ENCODE assay signal across 10 mouse cellular contexts in genomic region chr7:143458963-143459331, GRCm38 (mm10). TPM values are rescaled to one million over a fixed set of nuclear protein-coding genes. Genes with fewer than 3 reads are reported as not detected.
DNase-seq lines count a peak whose midpoint lies in the region; ATAC-seq and TF ChIP-seq lines count a peak whose summit lies in the region.
"Had no signal": no experiment of that assay in that cellular context is flagged by ENCODE, and none has a peak within 500 bp of the region (broad histone marks: within the 10 kb centered on the region; RNA-seq: fewer than 3 reads in every experiment).

No protein-coding gene starts in this region.

- intact Hi-C loops in gastrocnemius, postnatal 14 days (cut with DNase I; ENCODE audit: low total_unique reads) = no loop called here

- H3K9ac ChIP-seq in liver, adult 2 months (ENCODE audit: low read depth, low read length) = peak overlapping the region; percentile 18; the same call in 1 of the 2 replicates
- peak overlapping the region; percentile 67 for H3K9ac ChIP-seq in intestine, embryonic 15.5 days
- peak overlapping the region; percentile 86 for H3K9ac ChIP-seq in neural tube, embryonic 12.5 days

- TF ChIP-seq POLR2A in liver, adult 2 months (IDR thresholded peaks at IDR 0.05; ENCODE audit: extremely low read depth, insufficient read depth, low read length) = no peak

- peaks cover 18% of the 10 kb centered on the region for H3K27me3 ChIP-seq in liver, adult 2 months (ENCODE audit: control insufficient read depth, insufficient read depth, low read length)
- H3K27me3 ChIP-seq in forebrain, embryonic 10.5 days (ENCODE audit: poor library complexity, severe bottlenecking) = peaks cover 81% of the 10 kb centered on the region
- H3K27me3 ChIP-seq in intestine, embryonic 15.5 days (replicated peaks) = no peaks in the 10 kb centered on the region
- H3K27me3 ChIP-seq in neural tube, embryonic 12.5 days (replicated peaks) = 0 out of 2 replicates have a peak, but pooled peaks cover 5% of the 10 kb centered on the region
- H3K27me3 ChIP-seq: Patski had no signal

- H3K4me2 ChIP-seq in intestine, embryonic 15.5 days (replicated peaks) = peak overlapping the region; percentile 65
- peak overlapping the region; percentile 62 for H3K4me2 ChIP-seq in neural tube, embryonic 12.5 days (replicated peaks)

- H3K4me1 ChIP-seq in liver, adult 2 months (ENCODE audit: control insufficient read depth, insufficient read depth, low read length) = peaks cover 2% of the 10 kb centered on the region; the same call in 1 of the 2 replicates
- peaks cover 46% of the 10 kb centered on the region for H3K4me1 ChIP-seq in forebrain, embryonic 10.5 days
- peaks cover 5% of the 10 kb centered on the region; the same call in 1 of the 2 replicates for H3K4me1 ChIP-seq in intestine, embryonic 15.5 days (replicated peaks)
- H3K4me1 ChIP-seq in neural tube, embryonic 12.5 days = peaks cover 6% of the 10 kb centered on the region

- no peaks in the 10 kb centered on the region for H3K36me3 ChIP-seq in liver, adult 2 months (ENCODE audit: control insufficient read depth, insufficient read depth, low read length)
- no peaks in the 10 kb centered on the region for H3K36me3 ChIP-seq in forebrain, embryonic 10.5 days (replicated peaks)
- H3K36me3 ChIP-seq in intestine, embryonic 15.5 days = no peaks in the 10 kb centered on the region
- no peaks in the 10 kb centered on the region; the same call in 1 of the 2 replicates for H3K36me3 ChIP-seq in neural tube, embryonic 12.5 days

- ATAC-seq in intestine, embryonic 15.5 days = no peak
- ATAC-seq in neural tube, embryonic 12.5 days (ENCODE audit: low FRiP score, low read depth) = no peak
- ATAC-seq: Patski had no signal

- H3K27ac ChIP-seq in liver, adult 2 months (replicated peaks; ENCODE audit: insufficient read depth, low read depth, low read length) = no peak overlapping the region
- peak overlapping the region; percentile 85 for H3K27ac ChIP-seq in forebrain, embryonic 10.5 days
- H3K27ac ChIP-seq in intestine, embryonic 15.5 days = peak overlapping the region; percentile 56
- H3K27ac ChIP-seq in neural tube, embryonic 12.5 days = peak overlapping the region; percentile 66

- H3K9me3 ChIP-seq in forebrain, embryonic 10.5 days = peaks cover 46% of the 10 kb centered on the region
- peaks cover 17% of the 10 kb centered on the region; the same call in 1 of the 2 replicates for H3K9me3 ChIP-seq in intestine, embryonic 15.5 days
- H3K9me3 ChIP-seq in neural tube, embryonic 12.5 days = peaks cover 30% of the 10 kb centered on the region

- no peak for DNase-seq in liver, adult 2 months (ENCODE audit: extremely low read depth, low read depth, low spot score)
- no peak for DNase-seq in liver
- no peak for DNase-seq in forebrain, embryonic 10.5 days (ENCODE audit: extremely low spot score, low spot score)
- DNase-seq in gastrocnemius, postnatal 14 days = no peak
- DNase-seq in spleen, adult 18-20 months = no peak
- DNase-seq in retina, embryonic 14.5 days (ENCODE audit: low spot score) = no peak
- DNase-seq: thymus, adult 2 months had no signal

- TF ChIP-seq CTCF in liver, adult 2 months (IDR thresholded peaks at IDR 0.05; ENCODE audit: low read depth, low read length) = no peak

- H3K4me3 ChIP-seq in liver, adult 2 months (ENCODE audit: insufficient read depth, low read depth, low read length) = peak overlapping the region; percentile 54
- H3K4me3 ChIP-seq in forebrain, embryonic 10.5 days = peak overlapping the region; percentile 60
- H3K4me3 ChIP-seq in intestine, embryonic 15.5 days (replicated peaks) = peak overlapping the region; percentile 52
- H3K4me3 ChIP-seq in neural tube, embryonic 12.5 days = peak overlapping the region; percentile 67

- WGBS in liver, adult 2 months = 28% methylated on average over 38 of the region's 38 CpGs
- WGBS in forebrain, embryonic 10.5 days = 31% methylated on average over 38 of the region's 38 CpGs
- WGBS in intestine, embryonic 15.5 days = 13% methylated on average over 38 of the region's 38 CpGs
- 34% methylated on average over 38 of the region's 38 CpGs for WGBS in neural tube, embryonic 12.5 days

- H3K79me2 ChIP-seq in liver, adult 2 months (ENCODE audit: control insufficient read depth, insufficient read depth, low read length) = no peaks in the 10 kb centered on the region

RNA-seq across cellular contexts. Expression of gene Cdkn1c, which starts 1.9 kb away (rescaled TPM):
- 2.4 and 4.4 TPM in 2 replicates for total RNA-seq in liver, adult 2 months (2014; rRNA removed)
- polyA plus RNA-seq in liver, adult 2 months (2012; rRNA removed) = 2.2 and 5.2 TPM in 2 replicates
- polyA plus RNA-seq in forebrain, embryonic 10.5 days (2016; fragmentation: Nextera tagmentation; extraction: Ambion mirVana) = 194 and 230 TPM in 2 replicates
- polyA plus RNA-seq in intestine, embryonic 15.5 days (2015; fragmentation: Nextera tagmentation; extraction: Ambion mirVana) = 672 and 702 TPM in 2 replicates
- 1,329 and 1,332 TPM in 2 replicates for polyA plus RNA-seq in neural tube, embryonic 12.5 days (2016; fragmentation: Nextera tagmentation; extraction: Ambion mirVana)
- total RNA-seq in gastrocnemius, postnatal 14 days (2021) = 100 to 1,000 TPM; 565 to 617 TPM

RNA-seq across cellular contexts. Expression of gene Slc22a18, which starts 14.6 kb away (rescaled TPM):
- total RNA-seq in liver, adult 2 months (2014; rRNA removed) = 64.4 and 95.4 TPM in 2 replicates
- polyA plus RNA-seq in liver, adult 2 months (2012; rRNA removed) = 344 and 377 TPM in 2 replicates
- 0.43 TPM in 2 replicates for polyA plus RNA-seq in forebrain, embryonic 10.5 days (2016; fragmentation: Nextera tagmentation; extraction: Ambion mirVana)
- polyA plus RNA-seq in intestine, embryonic 15.5 days (2015; fragmentation: Nextera tagmentation; extraction: Ambion mirVana) = 11.4 and 13.4 TPM in 2 replicates
- 0.52 and 0.85 TPM in 2 replicates for polyA plus RNA-seq in neural tube, embryonic 12.5 days (2016; fragmentation: Nextera tagmentation; extraction: Ambion mirVana)
- total RNA-seq in gastrocnemius, postnatal 14 days (2021) = under 1 TPM; 0.31 to 0.35 TPM

RNA-seq across cellular contexts. Expression of gene Phlda2, which starts 44.0 kb away (rescaled TPM):
- 0.28 TPM in 1 of 2 replicates, not detected in the other for total RNA-seq in liver, adult 2 months (2014; rRNA removed)
- 0.40 TPM in 1 of 2 replicates, not detected in the other for polyA plus RNA-seq in liver, adult 2 months (2012; rRNA removed)
- 0.96 and 1.4 TPM in 2 replicates for polyA plus RNA-seq in forebrain, embryonic 10.5 days (2016; fragmentation: Nextera tagmentation; extraction: Ambion mirVana)
- 13.6 and 17.7 TPM in 2 replicates for polyA plus RNA-seq in intestine, embryonic 15.5 days (2015; fragmentation: Nextera tagmentation; extraction: Ambion mirVana)
- polyA plus RNA-seq in neural tube, embryonic 12.5 days (2016; fragmentation: Nextera tagmentation; extraction: Ambion mirVana) = 1.9 and 2.4 TPM in 2 replicates
- not detected for total RNA-seq in gastrocnemius, postnatal 14 days (2021)
- polyA plus RNA-seq: Patski had no signal

Comparison
In these comparisons a context has a peak if more than half of its experiments do, and no peak if none do; other contexts are left out.
1. H3K9ac ChIP-seq: peak in every context shown above with its lines; median percentile 86 in neural tube, embryonic 12.5 days; 67 in intestine, embryonic 15.5 days; 18 in liver, adult 2 months.
2. RNA of gene Cdkn1c, which starts 1.9 kb away (polyA plus RNA-seq): 1,329 to 1,332 TPM in neural tube, embryonic 12.5 days, 672 to 702 TPM in intestine, embryonic 15.5 days and 194 to 230 TPM in forebrain, embryonic 10.5 days; 2.2 to 5.2 TPM in liver, adult 2 months; every median in the first group is over 10 times any median in the second.
3. RNA of gene Slc22a18, which starts 14.6 kb away (polyA plus RNA-seq): 344 to 377 TPM in liver, adult 2 months; 11.4 to 13.4 TPM in intestine, embryonic 15.5 days, 0.52 to 0.85 TPM in neural tube, embryonic 12.5 days and 0.43 TPM in forebrain, embryonic 10.5 days; every median in the first group is over 10 times any median in the second.
4. Peak in every context shown above with its lines, with median percentiles within 50 percentile points of each other: H3K4me3 ChIP-seq.